Mouse (Mus musculus): Measurements from ENCODE around the gene Ddost. TPM values are rescaled to one million over a fixed set of nuclear protein-coding genes. Genes with fewer than 3 reads are reported as not detected.

The Ddost gene
- polyA plus RNA-seq, 1 experiment: 244 TPM

GRCm38 (mm10) chr4:138272011-138272997, 32.2 kb upstream of the Ddost start:
- Histone ChIP-seq H3K27ac (ENCODE audit: insufficient read depth, low read depth, low read length) (no peak overlapping the region), H3K4me1 (ENCODE audit: control insufficient read depth, insufficient read depth, insufficient read length, low read length) (peaks cover 7% of the 10 kb centered on the region; the same call in 1 of the 2 replicates), H3K27me3 (ENCODE audit: control insufficient read depth, insufficient read depth, low read length) (no peaks in the 10 kb centered on the region), H3K4me3 (ENCODE audit: low read depth, low read length) (no peak overlapping the region), H3K36me3 (ENCODE audit: control insufficient read depth, insufficient read depth, low read length) (no peaks in the 10 kb centered on the region)
- WGBS: 58% methylated on average over 14 of the region's 14 CpGs
- TF ChIP-seq CTCF (IDR thresholded peaks at IDR 0.05; ENCODE audit: extremely low read depth, insufficient read length, insufficient replicate concordance, low read depth, low read length) (no peak), POLR2A (IDR thresholded peaks at IDR 0.05; ENCODE audit: low read depth, low read length) (no peak)

GRCm38 (mm10) chr4:138278346-138278745, 26.2 kb upstream of the Ddost start:
- Histone ChIP-seq H3K4me1 (ENCODE audit: control insufficient read depth, insufficient read depth, insufficient read length, low read length) (no peaks in the 10 kb centered on the region), H3K27me3 (ENCODE audit: control insufficient read depth, insufficient read depth, low read length) (no peaks in the 10 kb centered on the region), H3K27ac (ENCODE audit: insufficient read depth, low read depth, low read length) (no peak overlapping the region), H3K36me3 (ENCODE audit: control insufficient read depth, insufficient read depth, low read length) (no peaks in the 10 kb centered on the region), H3K4me3 (ENCODE audit: low read depth, low read length) (no peak overlapping the region)
- no peak for TF ChIP-seq POLR2A (IDR thresholded peaks at IDR 0.05; ENCODE audit: low read depth, low read length)
- WGBS: 67% methylated on average over 7 of the region's 7 CpGs

GRCm38 (mm10) chr4:138282834-138283233, 21.7 kb upstream of the Ddost start:
- no peaks in the 10 kb centered on the region for H3K27me3 ChIP-seq (ENCODE audit: control insufficient read depth, insufficient read depth, low read length)
- TF ChIP-seq CTCF (IDR thresholded peaks at IDR 0.05; ENCODE audit: extremely low read depth, insufficient read length, insufficient replicate concordance, low read depth, low read length): peak; percentile 99; the same call in 1 of the 2 replicates
- no peak for TF ChIP-seq POLR2A (IDR thresholded peaks at IDR 0.05; ENCODE audit: low read depth, low read length)
- H3K4me3 ChIP-seq (ENCODE audit: low read depth, low read length): no peak overlapping the region
- H3K4me1 ChIP-seq (ENCODE audit: control insufficient read depth, insufficient read depth, insufficient read length, low read length): no peaks in the 10 kb centered on the region
- H3K27ac ChIP-seq (ENCODE audit: insufficient read depth, low read depth, low read length): no peak overlapping the region
- 20% methylated on average over 4 of the region's 4 CpGs for whole genome bisulfite sequencing
- no peaks in the 10 kb centered on the region for H3K36me3 ChIP-seq (ENCODE audit: control insufficient read depth, insufficient read depth, low read length)

- TF ChIP-seq CTCF (IDR thresholded peaks at IDR 0.05; ENCODE audit: extremely low read depth, insufficient read length, insufficient replicate concordance, low read depth, low read length): no peak
- no peak for TF ChIP-seq POLR2A (IDR thresholded peaks at IDR 0.05; ENCODE audit: low read depth, low read length)
- Histone ChIP-seq H3K4me1 (ENCODE audit: control insufficient read depth, insufficient read depth, insufficient read length, low read length) (peaks cover 1% of the 10 kb centered on the region; the same call in 1 of the 2 replicates), H3K27ac (ENCODE audit: insufficient read depth, low read depth, low read length) (no peak overlapping the region), H3K27me3 (ENCODE audit: control insufficient read depth, insufficient read depth, low read length) (no peaks in the 10 kb centered on the region), H3K36me3 (ENCODE audit: control insufficient read depth, insufficient read depth, low read length) (no peaks in the 10 kb centered on the region), H3K4me3 (ENCODE audit: low read depth, low read length) (no peak overlapping the region)
- 58% methylated on average over 12 of the region's 12 CpGs for WGBS
These were observed 18.1 kb upstream of the Ddost start for GRCm38 (mm10) chr4:138286411-138286810.

GRCm38 (mm10) chr4:138288691-138289090, 15.8 kb upstream of the Ddost start:
- 87% methylated on average over 7 of the region's 7 CpGs for WGBS
- no peaks in the 10 kb centered on the region for H3K36me3 ChIP-seq (ENCODE audit: control insufficient read depth, insufficient read depth, low read length)
- no peaks in the 10 kb centered on the region for H3K27me3 ChIP-seq (ENCODE audit: control insufficient read depth, insufficient read depth, low read length)
- no peak overlapping the region for H3K4me3 ChIP-seq (ENCODE audit: low read depth, low read length)
- TF ChIP-seq POLR2A (IDR thresholded peaks at IDR 0.05; ENCODE audit: low read depth, low read length): no peak
- TF ChIP-seq CTCF (IDR thresholded peaks at IDR 0.05; ENCODE audit: extremely low read depth, insufficient read length, insufficient replicate concordance, low read depth, low read length): no peak
- no peak overlapping the region for H3K27ac ChIP-seq (ENCODE audit: insufficient read depth, low read depth, low read length)
- peaks cover 12% of the 10 kb centered on the region for H3K4me1 ChIP-seq (ENCODE audit: control insufficient read depth, insufficient read depth, insufficient read length, low read length)

- Histone ChIP-seq H3K27ac (ENCODE audit: insufficient read depth, low read depth, low read length) (no peak overlapping the region), H3K27me3 (ENCODE audit: control insufficient read depth, insufficient read depth, low read length) (no peaks in the 10 kb centered on the region), H3K36me3 (ENCODE audit: control insufficient read depth, insufficient read depth, low read length) (no peaks in the 10 kb centered on the region), H3K4me3 (ENCODE audit: low read depth, low read length) (no peak overlapping the region), H3K4me1 (ENCODE audit: control insufficient read depth, insufficient read depth, insufficient read length, low read length) (peaks cover 12% of the 10 kb centered on the region)
- TF ChIP-seq CTCF (IDR thresholded peaks at IDR 0.05; ENCODE audit: extremely low read depth, insufficient read length, insufficient replicate concordance, low read depth, low read length): no peak
- no peak for TF ChIP-seq POLR2A (IDR thresholded peaks at IDR 0.05; ENCODE audit: low read depth, low read length)
- WGBS: 77% methylated on average over 13 of the region's 13 CpGs
These were observed 12.5 kb upstream of the Ddost start for GRCm38 (mm10) chr4:138292028-138292427.

- Histone ChIP-seq H3K27me3 (ENCODE audit: control insufficient read depth, insufficient read depth, low read length) (no peaks in the 10 kb centered on the region), H3K4me3 (ENCODE audit: low read depth, low read length) (no peak overlapping the region), H3K27ac (ENCODE audit: insufficient read depth, low read depth, low read length) (no peak overlapping the region), H3K36me3 (ENCODE audit: control insufficient read depth, insufficient read depth, low read length) (no peaks in the 10 kb centered on the region), H3K4me1 (ENCODE audit: control insufficient read depth, insufficient read depth, insufficient read length, low read length) (peaks cover 12% of the 10 kb centered on the region)
- WGBS: 72% methylated on average over 18 of the region's 18 CpGs
- TF ChIP-seq CTCF (IDR thresholded peaks at IDR 0.05; ENCODE audit: extremely low read depth, insufficient read length, insufficient replicate concordance, low read depth, low read length) (no peak), POLR2A (IDR thresholded peaks at IDR 0.05; ENCODE audit: low read depth, low read length) (no peak)
These were observed 11.1 kb upstream of the Ddost start for GRCm38 (mm10) chr4:138293261-138293948.

All from small intestine, adult 2 months (tissue).